Mouse (Mus musculus) monocyte, adult 2 months (primary cell): ENCODE results near the gene 1700021F07Rik.

Experiments
- DNase-seq, 2 experiments: peaks; one replicate each; pipeline ENCODE4 v3.0.0; 2022; ENCODE audit warnings: low spot score in 2 of 2, low read depth in 1 of 2

Gene 1700021F07Rik

GRCm38 (mm10) chr2:173561851-173562442 lies 39.6 kb downstream of the 1700021F07Rik start:
- DNase-seq = no peak

GRCm38 (mm10) chr2:173563336-173563735 lies 41.0 kb downstream of the 1700021F07Rik start:
- no peak for DNase-seq

- DNase-seq = no peak
Measured at GRCm38 (mm10) chr2:173564179-173564578, 41.8 kb downstream of the 1700021F07Rik start.
